Mouse (Mus musculus) kidney, postnatal 14 days (tissue): ENCODE results near the gene Acox1.

Experiments
- DNase-seq: peaks from one replicate; pipeline ENCODE4 v3.0.0; 2022; ENCODE audit warnings: mixed read lengths

Acox1 gene

GRCm38 (mm10) chr11:116198639-116199531, at the start of gene Acox1, which contains the start of gene Ten1:
Gene Acox1 (minus strand): TSS chr11:116199045.
Gene Ten1 (plus strand): TSS chr11:116198855.
- peak; percentile 98 for DNase-seq

- DNase-seq: peak; percentile 57
Observed at GRCm38 (mm10) chr11:116247502-116248222, 48.8 kb upstream of the Acox1 start.

- DNase-seq: peak; percentile 44
Observed at GRCm38 (mm10) chr11:116245616-116246015, 46.8 kb upstream of the Acox1 start.

GRCm38 (mm10) chr11:116244580-116244979, 45.7 kb upstream of the Acox1 start:
- DNase-seq: peak; percentile 43

- peak; percentile 59 for DNase-seq
Observed at GRCm38 (mm10) chr11:116241744-116242235, 42.9 kb upstream of the Acox1 start.

GRCm38 (mm10) chr11:116239797-116240196, 41.0 kb upstream of the Acox1 start:
- peak; percentile 38 for DNase-seq

GRCm38 (mm10) chr11:116237742-116238395, 39.0 kb upstream of the Acox1 start, which contains the start of gene Evpl:
Gene Evpl (minus strand): TSS chr11:116238077.
- DNase-seq: peak; percentile 95

- DNase-seq: no peak
Observed at GRCm38 (mm10) chr11:116234901-116235300, 36.1 kb upstream of the Acox1 start.

- DNase-seq: no peak
Observed at GRCm38 (mm10) chr11:116232427-116232826, 33.6 kb upstream of the Acox1 start.

- DNase-seq: no peak
Observed at GRCm38 (mm10) chr11:116228699-116229098, 29.9 kb upstream of the Acox1 start.

- peak; percentile 88 for DNase-seq
Observed at GRCm38 (mm10) chr11:116226414-116226813, 27.6 kb upstream of the Acox1 start.

GRCm38 (mm10) chr11:116222740-116223059, 23.9 kb upstream of the Acox1 start:
- DNase-seq: no peak

- DNase-seq: no peak
Observed at GRCm38 (mm10) chr11:116221931-116222739, 23.3 kb upstream of the Acox1 start.

GRCm38 (mm10) chr11:116219885-116220284, 21.0 kb upstream of the Acox1 start:
- DNase-seq: peak; percentile 79

GRCm38 (mm10) chr11:116218737-116219400, 20.0 kb upstream of the Acox1 start:
- DNase-seq: peak; percentile 94

GRCm38 (mm10) chr11:116218263-116218662, 19.4 kb upstream of the Acox1 start:
- DNase-seq: peak; percentile 76

GRCm38 (mm10) chr11:116216549-116216948, 17.7 kb upstream of the Acox1 start:
- DNase-seq: no peak

GRCm38 (mm10) chr11:116215991-116216390, 17.1 kb upstream of the Acox1 start:
- no peak for DNase-seq

- DNase-seq: no peak
Observed at GRCm38 (mm10) chr11:116215181-116215580, 16.3 kb upstream of the Acox1 start.

- no peak for DNase-seq
Observed at GRCm38 (mm10) chr11:116213877-116214510, 15.1 kb upstream of the Acox1 start.

- no peak for DNase-seq
Observed at GRCm38 (mm10) chr11:116212847-116213246, 14.0 kb upstream of the Acox1 start.
